Mouse (Mus musculus): ENCODE results near the gene Itga9.

Gene Itga9

GRCm38 (mm10) chr9:118767008-118767407, 160.5 kb downstream of the Itga9 start:
- no peak for DNase-seq (ENCODE audit: extremely low spot score, low spot score)

- no peak for DNase-seq (ENCODE audit: extremely low spot score, low spot score)
Measured at GRCm38 (mm10) chr9:118768596-118768995, 162.1 kb downstream of the Itga9 start.

DNA sequence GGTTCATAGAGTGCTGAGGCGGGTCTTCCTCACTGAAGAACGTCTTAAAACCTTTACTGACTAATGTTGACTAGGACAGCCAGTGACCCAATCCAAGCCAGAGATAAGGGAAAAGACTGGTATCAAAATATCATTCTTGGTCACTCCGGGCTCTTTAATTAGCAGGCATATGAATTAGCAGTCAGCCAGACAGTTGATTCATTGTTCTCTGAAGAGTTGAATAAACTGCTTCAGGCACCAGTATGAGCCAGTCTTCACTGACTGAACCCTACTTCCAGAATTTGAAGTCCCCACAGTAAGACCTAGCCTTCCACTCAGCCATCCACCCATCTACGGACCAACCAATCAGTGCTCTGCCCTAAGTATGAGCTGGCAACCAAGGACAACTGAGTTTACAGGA, 163.9 kb downstream of the Itga9 start:
- DNase-seq (ENCODE audit: extremely low spot score, low spot score) = no peak

- DNase-seq (ENCODE audit: extremely low spot score, low spot score) = no peak
Measured at GRCm38 (mm10) chr9:118774676-118775075, 168.2 kb downstream of the Itga9 start.

DNA sequence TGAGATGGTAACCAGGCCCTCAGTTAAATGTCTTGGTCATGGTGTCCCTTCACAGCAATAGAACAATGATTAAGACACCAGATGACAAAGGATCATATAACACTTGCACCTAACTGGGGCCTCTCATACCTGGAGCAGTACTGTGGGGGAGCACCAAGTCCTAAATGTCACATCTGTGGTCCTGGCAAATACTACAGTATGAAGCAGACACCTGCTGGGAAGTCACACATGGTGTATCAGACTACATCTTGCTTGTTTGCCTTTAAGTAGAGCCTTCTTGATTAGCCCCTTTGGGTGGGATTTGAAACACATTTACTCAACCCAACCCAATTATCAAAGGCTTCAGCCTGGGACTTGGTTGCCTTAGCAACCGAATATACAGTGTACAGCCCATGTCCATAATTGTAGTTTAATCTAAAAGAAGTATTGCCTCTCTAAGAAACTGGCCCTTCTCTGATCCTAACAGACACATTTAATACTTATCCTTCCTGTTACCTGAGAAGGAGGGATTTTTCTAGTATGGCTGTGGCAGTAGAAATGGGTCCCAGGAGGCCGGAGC, 170.5 kb downstream of the Itga9 start:
- no peak for DNase-seq (ENCODE audit: extremely low spot score, low spot score)

DNA sequence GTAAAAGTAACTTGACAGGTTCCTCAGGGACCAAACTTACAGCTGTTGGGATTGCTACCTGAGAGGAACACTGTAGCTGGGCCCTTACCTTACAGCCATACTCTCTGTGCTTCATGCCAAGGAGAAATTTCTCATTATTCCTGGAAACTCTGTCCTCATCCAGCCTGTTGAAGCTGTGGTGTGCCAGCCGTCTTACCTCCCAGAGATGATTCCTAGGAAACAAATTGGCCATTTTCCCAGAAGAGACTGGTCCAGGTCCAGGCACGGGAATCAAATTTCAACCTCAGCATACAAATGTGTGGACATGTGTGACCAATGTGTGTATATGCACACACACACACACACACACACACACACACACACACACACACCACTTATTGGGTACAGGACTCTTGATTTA, 172.1 kb downstream of the Itga9 start:
- no peak for DNase-seq (ENCODE audit: extremely low spot score, low spot score)

DNA sequence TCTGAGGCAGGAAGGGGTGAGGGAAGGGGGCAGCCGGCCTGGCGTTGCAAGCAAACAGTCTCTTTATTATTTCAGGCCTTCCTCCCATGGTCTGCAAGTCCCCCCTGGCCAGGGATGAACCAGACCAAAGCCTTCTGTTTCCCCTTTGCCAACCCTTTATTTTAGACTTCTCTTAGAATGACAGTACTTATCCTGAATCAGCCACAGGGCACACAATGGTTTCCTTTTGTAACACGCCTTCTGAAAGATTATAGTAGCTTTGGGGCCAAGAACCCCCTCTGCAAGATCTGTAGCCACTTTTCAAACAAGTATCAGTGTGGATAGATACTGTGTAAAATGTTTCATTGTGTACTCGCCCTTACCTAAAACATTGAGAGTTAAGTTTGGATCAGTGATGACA, 178.1 kb downstream of the Itga9 start:
- DNase-seq (ENCODE audit: extremely low spot score, low spot score) = no peak

DNA sequence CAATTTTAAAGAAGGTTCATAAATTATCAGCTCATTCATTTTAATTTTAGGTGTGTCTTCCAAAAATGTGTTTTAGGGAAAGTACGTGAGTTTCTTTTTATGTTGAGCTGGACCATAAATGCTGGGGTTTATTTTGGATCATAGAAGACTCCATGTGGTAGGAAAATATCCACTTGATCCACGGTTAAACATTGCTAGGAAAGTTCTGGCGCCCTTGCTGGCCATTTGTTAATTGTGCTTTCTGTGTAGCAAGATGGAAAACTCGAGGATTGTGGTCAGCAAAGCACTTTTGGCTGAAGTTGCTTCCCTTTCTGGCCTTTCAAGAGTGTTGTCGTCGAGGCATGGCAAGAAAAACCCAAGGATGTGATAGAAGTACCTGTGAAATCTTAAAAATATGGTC, 179.3 kb downstream of the Itga9 start:
- no peak for DNase-seq (ENCODE audit: extremely low spot score, low spot score)

DNA sequence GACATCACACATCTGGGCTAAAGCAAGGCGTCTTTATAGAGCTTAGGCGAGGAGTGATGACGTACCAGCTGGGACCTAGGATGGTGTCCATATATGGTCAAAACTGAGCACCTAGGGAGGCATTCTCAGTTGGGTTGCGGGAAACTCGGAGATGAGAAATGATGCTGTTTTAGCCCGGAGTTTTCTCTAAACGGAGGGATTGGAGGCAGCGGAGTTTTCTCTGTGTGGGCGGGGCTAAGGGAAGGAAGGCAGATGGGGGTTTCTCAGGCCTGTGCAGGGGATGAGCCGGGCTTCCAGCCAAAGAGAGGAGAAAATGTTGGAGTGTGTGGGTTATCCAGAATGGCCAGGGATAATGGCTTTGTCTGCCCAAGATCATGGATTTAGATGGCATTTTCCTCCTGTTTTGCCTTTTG, 182.4 kb downstream of the Itga9 start:
- DNase-seq (ENCODE audit: extremely low spot score, low spot score) = no peak

- DNase-seq (ENCODE audit: extremely low spot score, low spot score) = no peak
Measured at GRCm38 (mm10) chr9:118791231-118791630, 184.7 kb downstream of the Itga9 start.

DNA sequence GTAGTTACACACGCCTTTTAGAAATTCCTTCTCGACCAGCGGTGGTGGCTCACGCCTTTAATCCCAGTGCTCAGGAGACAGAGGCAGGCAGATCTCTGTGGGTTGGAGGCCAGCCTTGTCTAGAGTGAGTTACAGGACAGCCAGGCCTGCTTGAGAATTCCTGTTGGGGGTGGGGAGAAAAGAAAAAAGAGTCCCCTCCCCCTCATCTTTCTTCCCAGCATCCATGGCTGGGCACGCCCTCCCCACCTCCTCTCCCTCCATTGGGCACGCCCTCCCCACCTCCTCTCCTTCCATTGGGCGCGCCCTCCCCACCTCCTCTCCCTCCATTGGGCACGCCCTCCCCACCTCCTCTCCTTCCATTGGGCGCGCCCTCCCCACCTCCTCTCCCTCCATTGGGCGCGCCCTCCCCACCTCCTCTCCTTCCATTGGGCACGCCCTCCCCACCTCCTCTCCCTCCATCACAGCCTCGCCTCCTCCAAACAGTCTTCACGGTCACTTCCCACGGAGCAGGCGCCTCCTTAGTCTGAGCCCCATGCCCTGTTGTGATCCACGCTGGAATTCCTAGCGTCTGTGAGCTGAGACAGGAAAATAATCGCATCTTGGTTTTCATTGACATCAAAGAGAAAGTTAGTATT, 186.8 kb downstream of the Itga9 start:
- no peak for DNase-seq (ENCODE audit: extremely low spot score, low spot score)

DNA sequence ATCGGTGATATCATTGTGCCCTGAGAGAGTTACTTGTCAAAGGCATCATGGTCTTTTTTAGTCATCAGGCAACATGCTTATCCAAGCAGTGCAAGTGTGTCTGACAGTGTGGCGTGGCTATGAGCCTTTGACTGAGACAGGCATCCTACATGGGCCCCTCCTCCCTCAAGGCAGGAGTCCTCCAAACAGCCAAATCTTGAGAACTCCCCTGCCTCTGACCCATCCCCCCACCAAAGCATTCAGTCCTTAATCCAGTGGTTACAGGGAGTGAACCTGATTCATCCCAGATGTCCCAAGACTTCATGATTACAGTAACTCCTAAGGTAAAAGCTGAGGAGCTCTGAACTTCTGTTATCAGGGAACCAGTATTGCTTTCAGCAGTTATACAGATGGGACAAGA, 188.2 kb downstream of the Itga9 start:
- peak; percentile 25 for DNase-seq (ENCODE audit: extremely low spot score, low spot score)

GRCm38 (mm10) chr9:118795304-118795703, 188.8 kb downstream of the Itga9 start:
- DNase-seq (ENCODE audit: extremely low spot score, low spot score) = no peak

DNA sequence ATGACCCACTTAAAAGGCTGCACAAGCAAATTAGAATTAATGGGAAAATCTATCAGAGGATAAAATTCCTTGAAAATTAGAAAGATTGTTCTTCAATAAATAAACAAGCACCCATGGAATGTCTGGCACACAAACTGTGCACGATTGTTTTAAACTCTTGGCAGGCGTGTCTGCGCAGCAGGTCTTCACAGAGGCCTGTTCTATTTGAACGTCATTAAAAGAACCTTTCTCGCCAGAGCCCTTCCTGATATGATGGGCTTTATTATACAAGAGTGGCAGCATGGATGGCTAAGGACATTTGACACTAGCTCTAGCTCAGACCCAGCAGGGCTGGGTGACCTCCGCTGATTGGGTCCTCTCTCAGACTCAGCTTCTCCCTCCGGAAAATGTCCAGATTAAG, 192.6 kb downstream of the Itga9 start:
- DNase-seq (ENCODE audit: extremely low spot score, low spot score) = no peak

DNA sequence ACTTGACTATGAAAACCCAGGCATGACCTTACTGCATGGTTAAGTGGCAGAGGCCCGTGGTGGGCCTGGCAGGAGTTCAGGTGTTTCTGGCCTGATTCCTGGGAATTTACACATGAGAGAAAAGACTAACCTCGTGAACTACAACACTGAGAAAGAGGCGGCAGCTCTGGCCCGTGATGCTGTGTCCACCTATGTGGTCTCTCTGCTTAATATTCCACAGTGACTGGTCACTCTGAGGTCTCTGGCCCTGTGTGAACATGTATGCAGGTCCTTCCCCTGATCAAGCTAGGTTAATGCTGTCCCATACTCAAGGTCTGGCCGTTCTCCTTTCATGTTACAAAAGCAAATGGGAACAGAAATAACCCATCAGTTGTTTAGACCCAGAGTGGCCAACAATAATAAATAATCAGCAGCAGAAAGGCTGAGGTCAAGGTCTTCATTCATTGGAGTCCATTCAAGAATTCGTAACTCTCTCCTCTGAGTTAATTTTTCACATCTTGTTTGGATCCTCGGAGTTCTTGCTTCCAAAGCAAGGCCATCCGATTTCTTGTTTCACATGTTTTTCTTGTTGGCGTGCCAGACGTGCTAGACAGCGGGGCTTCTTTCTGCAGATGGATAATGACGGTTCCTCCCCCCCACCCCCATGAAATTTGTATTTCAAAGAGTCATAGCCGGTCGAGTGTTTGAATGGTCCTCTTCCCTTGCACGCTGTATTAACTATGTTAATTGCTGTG, 194.9 kb downstream of the Itga9 start:
- DNase-seq (ENCODE audit: extremely low spot score, low spot score) = no peak

- no peak for DNase-seq (ENCODE audit: extremely low spot score, low spot score)
Measured at GRCm38 (mm10) chr9:118801910-118802287, 195.4 kb downstream of the Itga9 start.

DNA sequence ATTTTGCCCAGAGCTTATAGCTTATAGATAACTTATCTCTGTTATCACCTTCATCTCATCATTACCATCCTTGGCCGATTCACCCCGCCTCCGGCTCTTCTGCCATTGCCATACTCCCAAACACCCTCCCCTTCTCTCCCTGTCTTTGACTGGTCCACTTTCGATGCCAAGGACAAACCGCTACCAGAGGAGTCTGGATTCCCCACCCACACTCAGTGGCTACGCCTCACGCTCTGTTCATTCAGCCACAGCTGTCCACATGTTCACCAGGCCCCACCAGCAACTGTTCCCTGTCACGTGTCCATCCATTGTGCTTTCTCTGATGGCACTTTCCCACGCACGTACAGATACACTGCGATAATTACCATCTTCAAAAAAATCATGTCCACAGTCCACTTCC, 195.9 kb downstream of the Itga9 start:
- DNase-seq (ENCODE audit: extremely low spot score, low spot score) = no peak

DNA sequence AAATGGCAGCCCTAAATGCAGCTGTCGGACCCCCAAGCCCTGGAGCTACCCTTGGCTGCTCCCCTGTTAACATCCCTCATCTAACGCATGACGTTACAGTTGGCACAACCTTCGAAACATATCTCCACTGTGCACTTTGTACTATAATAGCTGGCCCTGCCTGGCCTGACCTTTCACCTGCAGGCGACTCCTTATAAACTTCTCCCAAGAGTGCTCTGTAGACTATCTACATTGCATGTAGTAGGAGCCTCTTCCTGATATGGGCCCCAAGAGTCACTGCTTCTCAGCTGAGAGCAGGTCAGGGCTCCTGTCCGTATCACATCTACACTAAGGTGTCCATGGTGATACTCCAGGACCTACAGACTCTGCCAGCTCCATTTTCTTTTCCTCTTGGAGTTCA, 199.2 kb downstream of the Itga9 start:
- no peak for DNase-seq (ENCODE audit: extremely low spot score, low spot score)

- DNase-seq (ENCODE audit: extremely low spot score, low spot score) = no peak
Measured at GRCm38 (mm10) chr9:118807669-118808068, 201.2 kb downstream of the Itga9 start.

DNA sequence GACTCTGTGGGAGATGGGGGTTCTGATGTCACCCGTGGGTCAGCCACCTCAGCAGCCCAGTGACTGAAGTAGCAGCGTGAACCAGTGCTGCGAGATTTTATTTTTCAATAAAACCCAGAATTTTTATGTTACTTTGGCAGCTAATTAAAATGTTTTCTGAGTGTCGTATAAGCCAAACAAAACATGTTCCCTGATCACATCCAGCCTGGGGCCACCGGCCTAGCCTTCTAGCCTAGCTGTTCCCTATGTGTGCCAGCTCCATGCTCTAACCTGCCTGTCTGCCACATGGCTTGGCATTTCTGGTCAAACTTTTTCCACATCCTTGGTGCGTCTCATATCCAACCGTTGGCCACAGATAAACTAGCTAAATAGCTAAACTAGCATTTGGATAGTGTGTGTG, 205.7 kb downstream of the Itga9 start:
- DNase-seq (ENCODE audit: extremely low spot score, low spot score) = no peak

DNA sequence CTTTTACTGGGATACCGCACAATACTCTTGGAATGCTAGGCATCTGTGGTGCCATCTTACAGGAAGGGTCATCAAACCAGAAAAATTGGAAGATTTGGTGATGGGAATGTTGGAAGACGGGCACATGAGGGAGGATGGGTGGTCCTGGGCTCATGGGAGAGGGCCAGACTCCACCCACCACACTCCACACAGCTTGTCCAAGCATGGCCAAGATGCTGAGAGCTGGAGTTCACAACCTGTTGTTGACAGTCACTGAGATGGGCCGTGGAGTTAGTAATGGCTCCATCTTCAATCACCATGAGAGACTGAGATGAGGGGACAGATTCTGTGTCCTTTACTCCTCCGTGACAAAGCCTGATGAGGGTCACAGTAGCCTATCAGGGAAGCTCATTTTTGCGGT, 207.0 kb downstream of the Itga9 start:
- DNase-seq (ENCODE audit: extremely low spot score, low spot score) = no peak

DNA sequence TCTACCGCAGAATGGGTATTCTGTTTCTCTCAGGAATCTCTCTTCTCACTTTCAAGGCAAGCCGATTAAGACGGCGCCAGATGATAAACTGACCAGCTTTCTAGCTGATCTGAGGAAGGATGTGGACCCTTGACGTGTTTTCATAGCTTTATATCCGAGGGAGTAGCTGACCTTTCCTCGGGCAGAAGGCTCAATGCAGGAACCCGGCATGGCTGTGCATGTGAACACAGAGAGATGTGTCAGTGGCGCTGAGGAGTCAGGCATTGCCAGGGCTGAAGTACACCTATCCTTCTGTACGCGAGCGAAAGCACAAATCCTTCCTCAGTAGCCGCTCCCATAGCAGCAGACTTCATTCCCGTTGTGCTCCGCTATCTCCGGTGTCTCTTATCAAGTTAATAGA, 207.6 kb downstream of the Itga9 start:
- DNase-seq (ENCODE audit: extremely low spot score, low spot score) = no peak

- DNase-seq (ENCODE audit: extremely low spot score, low spot score) = no peak
Measured at GRCm38 (mm10) chr9:118814461-118814860, 208.0 kb downstream of the Itga9 start.

Measured in neural tube, embryonic 10.5 days (tissue).